Mouse (Mus musculus) liver, postnatal 0 days (tissue): ENCODE data around the gene Galnt16.

Source experiments
- CTCF ChIP-seq: sonication (generic); IDR thresholded peaks from 2 replicates; pipeline ENCODE4 v1.5.1; 2016; ENCODE audit warnings: antibody characterized with exemption, low read depth
- EP300 ChIP-seq: IDR thresholded peaks from 2 replicates; pipeline ENCODE4 v1.6.1; 2016; ENCODE audit warnings: antibody characterized with exemption, low read depth, mild to moderate bottlenecking

DNA sequence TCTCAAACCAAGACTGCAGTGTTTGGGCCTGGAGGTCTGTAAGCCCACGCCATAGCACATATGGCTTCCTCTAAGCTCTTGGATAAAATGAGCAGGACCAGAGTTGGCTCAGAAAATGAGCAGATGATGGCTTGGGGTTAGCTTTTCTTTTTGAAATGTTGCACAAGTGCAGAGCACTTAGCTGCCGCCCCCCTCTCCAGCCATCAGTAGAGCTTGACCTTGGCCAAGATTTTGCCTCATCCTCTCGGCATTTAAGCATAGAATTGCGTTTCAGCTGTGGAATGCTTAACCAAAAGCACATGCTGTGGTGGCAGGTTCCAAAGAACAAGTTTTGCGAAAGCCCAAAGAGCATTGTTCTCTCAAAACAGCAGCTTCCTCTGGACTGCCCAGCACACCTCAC, 13.4 kb upstream of the Galnt16 start:
- TF ChIP-seq CTCF (no peak), EP300 (no peak)
